In genomic region chr4:80852590-80853425, GRCm38 (mm10) we compare ENCODE assay signal across 27 mouse cellular contexts. TPM values are rescaled to one million over a fixed set of nuclear protein-coding genes. Genes with fewer than 3 reads are reported as not detected.
A peak's percentile ranks its signal among the peaks of the same experiment; 100 is the strongest.
DNase-seq lines count a peak whose midpoint lies in the region; ATAC-seq and TF ChIP-seq lines count a peak whose summit lies in the region.
"Had no signal": no experiment of that assay in that cellular context is flagged by ENCODE, and none has a peak within 500 bp of the region (broad histone marks: within the 10 kb centered on the region; RNA-seq: fewer than 3 reads in every experiment).

No protein-coding gene starts in this region.

- WGBS in forebrain, embryonic 13.5 days: 67% methylated on average over 7 of the region's 7 CpGs
- 81% methylated on average over 7 of the region's 7 CpGs for WGBS in forebrain, embryonic 11.5 days
- WGBS in midbrain, embryonic 13.5 days: 70% methylated on average over 7 of the region's 7 CpGs
- WGBS in midbrain, embryonic 10.5 days: 89% methylated on average over 7 of the region's 7 CpGs
- 49% methylated on average over 7 of the region's 7 CpGs for WGBS in hindbrain, postnatal 0 days
- WGBS in neural tube, embryonic 14.5 days: 61% methylated on average over 7 of the region's 7 CpGs

- H3K4me3 ChIP-seq in forebrain, embryonic 13.5 days: no peak overlapping the region
- H3K4me3 ChIP-seq in forebrain, embryonic 11.5 days (ENCODE audit: low read depth, low read length): no peak overlapping the region
- H3K4me3 ChIP-seq in midbrain, embryonic 13.5 days (replicated peaks): no peak overlapping the region
- no peak overlapping the region for H3K4me3 ChIP-seq in midbrain, embryonic 10.5 days
- H3K4me3 ChIP-seq in hindbrain, postnatal 0 days (ENCODE audit: low read length): no peak overlapping the region
- no peak overlapping the region for H3K4me3 ChIP-seq in neural tube, embryonic 14.5 days (ENCODE audit: low read depth, low read length)
- H3K4me3 ChIP-seq: heart, embryonic 12.5 days; limb, embryonic 10.5 days; liver, embryonic 15.5 days; myocyte; stomach, embryonic 15.5 days had no signal

- no peak overlapping the region for H3K27ac ChIP-seq in forebrain, embryonic 13.5 days
- H3K27ac ChIP-seq in forebrain, embryonic 11.5 days (ENCODE audit: low read depth, low read length): no peak overlapping the region
- no peak overlapping the region for H3K27ac ChIP-seq in midbrain, embryonic 13.5 days
- no peak overlapping the region for H3K27ac ChIP-seq in midbrain, embryonic 10.5 days (replicated peaks)
- H3K27ac ChIP-seq in hindbrain, postnatal 0 days: no peak overlapping the region
- no peak overlapping the region for H3K27ac ChIP-seq in neural tube, embryonic 14.5 days (ENCODE audit: low read depth, low read length)
- H3K27ac ChIP-seq: limb, embryonic 10.5 days; liver, embryonic 15.5 days; stomach, embryonic 15.5 days had no signal

- ATAC-seq in forebrain, embryonic 13.5 days: 0 out of 2 replicates have a peak, but pooled peaks have one; percentile 41
- ATAC-seq in forebrain, embryonic 11.5 days (replicated peaks; ENCODE audit: low FRiP score): no peak
- peak; percentile 73 for ATAC-seq in midbrain, embryonic 13.5 days
- ATAC-seq in hindbrain, postnatal 0 days: 0 out of 2 replicates have a peak, but pooled peaks have one; percentile 43
- ATAC-seq in neural tube, embryonic 14.5 days (ENCODE audit: low read depth): peak; percentile 88

- no peak overlapping the region for H3K9ac ChIP-seq in forebrain, embryonic 13.5 days
- H3K9ac ChIP-seq in forebrain, embryonic 11.5 days (ENCODE audit: low read length): no peak overlapping the region
- H3K9ac ChIP-seq in midbrain, embryonic 13.5 days (replicated peaks): no peak overlapping the region
- no peak overlapping the region for H3K9ac ChIP-seq in hindbrain, postnatal 0 days (replicated peaks; ENCODE audit: low read length)
- H3K9ac ChIP-seq in neural tube, embryonic 14.5 days (replicated peaks; ENCODE audit: low read depth, low read length): no peak overlapping the region
- H3K9ac ChIP-seq: heart, embryonic 12.5 days; liver, embryonic 15.5 days; stomach, embryonic 15.5 days had no signal

- no peak for TF ChIP-seq CTCF in hindbrain, postnatal 0 days (IDR thresholded peaks at IDR 0.05; ENCODE audit: low read depth)

- H3K9me3 ChIP-seq in forebrain, embryonic 13.5 days (replicated peaks): no peaks in the 10 kb centered on the region
- H3K9me3 ChIP-seq in forebrain, embryonic 11.5 days (ENCODE audit: control insufficient read depth, low read length): no peaks in the 10 kb centered on the region
- H3K9me3 ChIP-seq in midbrain, embryonic 13.5 days: no peaks in the 10 kb centered on the region
- no peaks in the 10 kb centered on the region for H3K9me3 ChIP-seq in midbrain, embryonic 10.5 days (replicated peaks)
- no peaks in the 10 kb centered on the region for H3K9me3 ChIP-seq in hindbrain, postnatal 0 days (ENCODE audit: low read length)
- no peaks in the 10 kb centered on the region for H3K9me3 ChIP-seq in neural tube, embryonic 14.5 days (ENCODE audit: control insufficient read depth, low read length)
- H3K9me3 ChIP-seq: heart, embryonic 12.5 days; limb, embryonic 10.5 days; liver, embryonic 15.5 days; stomach, embryonic 15.5 days had no signal

- H3K4me1 ChIP-seq in forebrain, embryonic 13.5 days: no peaks in the 10 kb centered on the region
- 0 out of 2 replicates have a peak, but pooled peaks cover 2% of the 10 kb centered on the region for H3K4me1 ChIP-seq in forebrain, embryonic 11.5 days (replicated peaks; ENCODE audit: control insufficient read depth, insufficient read depth, low read length)
- 0 out of 2 replicates have a peak, but pooled peaks cover 2% of the 10 kb centered on the region for H3K4me1 ChIP-seq in midbrain, embryonic 13.5 days (replicated peaks)
- H3K4me1 ChIP-seq in midbrain, embryonic 10.5 days: peaks cover 4% of the 10 kb centered on the region; the same call in 1 of the 2 replicates
- no peaks in the 10 kb centered on the region for H3K4me1 ChIP-seq in hindbrain, postnatal 0 days (ENCODE audit: insufficient read depth, low read length)
- H3K4me1 ChIP-seq in neural tube, embryonic 14.5 days (ENCODE audit: control insufficient read depth, insufficient read depth, low read length): no peaks in the 10 kb centered on the region; the same call in 1 of the 2 replicates
- H3K4me1 ChIP-seq: heart, embryonic 12.5 days; limb, embryonic 10.5 days; liver, embryonic 15.5 days; stomach, embryonic 15.5 days had no signal

- H3K27me3 ChIP-seq in forebrain, embryonic 13.5 days: no peaks in the 10 kb centered on the region
- H3K27me3 ChIP-seq in forebrain, embryonic 11.5 days (ENCODE audit: control insufficient read depth, insufficient read depth, low read length): no peaks in the 10 kb centered on the region
- no peaks in the 10 kb centered on the region for H3K27me3 ChIP-seq in midbrain, embryonic 13.5 days
- H3K27me3 ChIP-seq in midbrain, embryonic 10.5 days (ENCODE audit: low read depth, poor library complexity, severe bottlenecking): no peaks in the 10 kb centered on the region
- no peaks in the 10 kb centered on the region for H3K27me3 ChIP-seq in hindbrain, postnatal 0 days (ENCODE audit: insufficient read depth, low read length)
- H3K27me3 ChIP-seq in neural tube, embryonic 14.5 days (ENCODE audit: control insufficient read depth, insufficient read depth, low read length): no peaks in the 10 kb centered on the region
- H3K27me3 ChIP-seq: heart, embryonic 12.5 days; liver, embryonic 15.5 days; stomach, embryonic 15.5 days had no signal

- no peak overlapping the region for H3K4me2 ChIP-seq in forebrain, embryonic 13.5 days
- no peak overlapping the region for H3K4me2 ChIP-seq in forebrain, embryonic 11.5 days (ENCODE audit: low read depth, low read length, severe bottlenecking)
- H3K4me2 ChIP-seq in midbrain, embryonic 13.5 days (replicated peaks): no peak overlapping the region
- H3K4me2 ChIP-seq in hindbrain, postnatal 0 days (ENCODE audit: low read depth, low read length): no peak overlapping the region
- H3K4me2 ChIP-seq in neural tube, embryonic 14.5 days (ENCODE audit: low read depth, low read length): no peak overlapping the region
- H3K4me2 ChIP-seq: heart, embryonic 12.5 days; liver, embryonic 15.5 days; stomach, embryonic 15.5 days had no signal

- no peak for DNase-seq in forebrain, embryonic 11.5 days (ENCODE audit: low spot score)
- DNase-seq in midbrain, embryonic 10.5 days (ENCODE audit: low spot score): no peak
- DNase-seq in hindbrain, postnatal 0 days (ENCODE audit: low spot score): no peak
- no peak for DNase-seq in heart, postnatal 4 days
- DNase-seq in B cell, adult 2 months: no peak
- DNase-seq: adrenal gland, postnatal 14 days; cerebellum, postnatal 14 days; gastrocnemius, postnatal 25 days; heart, adult 18-20 months; heart, postnatal 10 days; kidney, adult 18-20 months; kidney, postnatal 10 days; liver; lung, postnatal 4 days; retina, postnatal 1 day; right cerebral cortex, postnatal 4 days; thymus, postnatal 36 days had no signal

- no peaks in the 10 kb centered on the region for H3K36me3 ChIP-seq in forebrain, embryonic 13.5 days (ENCODE audit: poor library complexity, severe bottlenecking)
- no peaks in the 10 kb centered on the region for H3K36me3 ChIP-seq in forebrain, embryonic 11.5 days (ENCODE audit: control insufficient read depth, insufficient read depth, low read length)
- H3K36me3 ChIP-seq in midbrain, embryonic 13.5 days: no peaks in the 10 kb centered on the region
- no peaks in the 10 kb centered on the region for H3K36me3 ChIP-seq in midbrain, embryonic 10.5 days
- no peaks in the 10 kb centered on the region for H3K36me3 ChIP-seq in hindbrain, postnatal 0 days (ENCODE audit: insufficient read depth, low read length)
- H3K36me3 ChIP-seq in neural tube, embryonic 14.5 days (ENCODE audit: control insufficient read depth, insufficient read depth, low read length): no peaks in the 10 kb centered on the region
- H3K36me3 ChIP-seq: heart, embryonic 12.5 days; limb, embryonic 10.5 days; liver, embryonic 15.5 days; stomach, embryonic 15.5 days had no signal

RNA-seq across cellular contexts. Expression of gene Tyrp1, which starts 18.9 kb away (rescaled TPM):
- 0.06 and 0.28 TPM in 2 replicates for polyA plus RNA-seq in forebrain, embryonic 13.5 days (2015; fragmentation: Nextera tagmentation; extraction: Ambion mirVana)
- 0.11 TPM in 1 of 2 replicates, not detected in the other for polyA plus RNA-seq in forebrain, embryonic 11.5 days (2014; fragmentation: Nextera tagmentation; extraction: Ambion mirVana)
- 0.20 and 0.28 TPM in 2 replicates for polyA plus RNA-seq in midbrain, embryonic 13.5 days (2015; fragmentation: Nextera tagmentation; extraction: Ambion mirVana)
- polyA plus RNA-seq in midbrain, embryonic 10.5 days (2016; fragmentation: Nextera tagmentation; extraction: Ambion mirVana): 0.21 and 0.31 TPM in 2 replicates
- total RNA-seq in hindbrain, postnatal 0 days (2014; rRNA removed): 0.26 TPM in 1 of 2 replicates, not detected in the other
- 0.13 and 0.20 TPM in 2 replicates for polyA plus RNA-seq in hindbrain, postnatal 0 days (2015; fragmentation: Nextera tagmentation; extraction: Ambion mirVana)
- 0.13 TPM in 1 of 2 replicates, not detected in the other for polyA plus RNA-seq in neural tube, embryonic 14.5 days (2014; fragmentation: Nextera tagmentation; extraction: Ambion mirVana)
- total RNA-seq in heart, postnatal 4 days (2021): under 1 TPM; 0.43 to 0.52 TPM
- total RNA-seq: adrenal gland, postnatal 14 days; gastrocnemius, postnatal 25 days; megakaryocyte-erythroid progenitor cell, adult 5-6 weeks had no signal
- polyA plus RNA-seq: heart, embryonic 12.5 days; limb, embryonic 10.5 days; liver, embryonic 15.5 days; lung, embryonic 16.5 days; myocyte; stomach, embryonic 15.5 days had no signal

RNA-seq across cellular contexts. Expression of gene Lurap1l, which starts 57.6 kb away (rescaled TPM):
- 3.2 and 3.3 TPM in 2 replicates for polyA plus RNA-seq in forebrain, embryonic 13.5 days (2015; fragmentation: Nextera tagmentation; extraction: Ambion mirVana)
- polyA plus RNA-seq in forebrain, embryonic 11.5 days (2014; fragmentation: Nextera tagmentation; extraction: Ambion mirVana): 2.5 TPM in 2 replicates
- 6.1 TPM in 2 replicates for polyA plus RNA-seq in midbrain, embryonic 13.5 days (2015; fragmentation: Nextera tagmentation; extraction: Ambion mirVana)
- 2.4 and 3.0 TPM in 2 replicates for polyA plus RNA-seq in midbrain, embryonic 10.5 days (2016; fragmentation: Nextera tagmentation; extraction: Ambion mirVana)
- 10.0 and 13.5 TPM in 2 replicates for total RNA-seq in hindbrain, postnatal 0 days (2014; rRNA removed)
- 9.1 and 9.5 TPM in 2 replicates for polyA plus RNA-seq in hindbrain, postnatal 0 days (2015; fragmentation: Nextera tagmentation; extraction: Ambion mirVana)
- polyA plus RNA-seq in neural tube, embryonic 14.5 days (2014; fragmentation: Nextera tagmentation; extraction: Ambion mirVana): 13.3 and 15.3 TPM in 2 replicates
- total RNA-seq in heart, postnatal 4 days (2021): 1 to 10 TPM; 2.4 to 2.8 TPM
- total RNA-seq: megakaryocyte-erythroid progenitor cell, adult 5-6 weeks had no signal
